Mouse (Mus musculus): ENCODE data around the gene Arhgap15. TPM values are rescaled to one million over a fixed set of nuclear protein-coding genes. Genes with fewer than 3 reads are reported as not detected.

Arhgap15 gene
- total RNA-seq, 2 experiments from 2014 or later = 7.6 to 10.2 TPM

GRCm38 (mm10) chr2:44309556-44309955 is 560.9 kb downstream of the Arhgap15 start:
- intact Hi-C loops (cut with DNase I) = loop anchor here (10.0 kb wide), 1 partner anchor 245 kb away; no protein-coding TSS in a partner anchor
- no peak for DNase-seq (ENCODE audit: low spot score in 2 of 2)

GRCm38 (mm10) chr2:44310095-44310748 is 561.6 kb downstream of the Arhgap15 start:
- intact Hi-C loops (cut with DNase I) = no loop called here
- no peak for DNase-seq (ENCODE audit: low spot score in 2 of 2)

GRCm38 (mm10) chr2:44311216-44311615 is 562.6 kb downstream of the Arhgap15 start:
- intact Hi-C loops (cut with DNase I) = no loop called here
- peak in 1 of 2 experiments; percentile 13 for DNase-seq (ENCODE audit: low spot score in 2 of 2)

- intact Hi-C loops (cut with DNase I) = no loop called here
- DNase-seq (ENCODE audit: low spot score in 2 of 2) = no peak
Measured at GRCm38 (mm10) chr2:44313573-44313972, 564.9 kb downstream of the Arhgap15 start.

GRCm38 (mm10) chr2:44318436-44318835 is 569.8 kb downstream of the Arhgap15 start:
- DNase-seq (ENCODE audit: low spot score in 2 of 2) = no peak
- intact Hi-C loops (cut with DNase I) = no loop called here

GRCm38 (mm10) chr2:44319479-44319878 is 570.9 kb downstream of the Arhgap15 start:
- intact Hi-C loops (cut with DNase I) = no loop called here
- no peak for DNase-seq (ENCODE audit: low spot score in 2 of 2)

- DNase-seq (ENCODE audit: low spot score in 2 of 2) = no peak
- intact Hi-C loops (cut with DNase I) = no loop called here
Measured at GRCm38 (mm10) chr2:44323813-44324212, 575.2 kb downstream of the Arhgap15 start.

- intact Hi-C loops (cut with DNase I) = no loop called here
Measured at GRCm38 (mm10) chr2:44333295-44333694, 584.7 kb downstream of the Arhgap15 start.

GRCm38 (mm10) chr2:44334006-44334405 is 585.4 kb downstream of the Arhgap15 start:
- intact Hi-C loops (cut with DNase I) = no loop called here

More at GRCm38 (mm10) chr2:44333295-44333694, 584.7 kb downstream of the Arhgap15 start:
- no peak for DNase-seq (ENCODE audit: low spot score in 2 of 2)

GRCm38 (mm10) chr2:44334517-44334916 is 585.9 kb downstream of the Arhgap15 start:
- DNase-seq (ENCODE audit: low spot score in 2 of 2) = no peak
- intact Hi-C loops (cut with DNase I) = no loop called here

More at GRCm38 (mm10) chr2:44334006-44334405, 585.4 kb downstream of the Arhgap15 start:
- no peak for DNase-seq (ENCODE audit: low spot score in 2 of 2)

- DNase-seq (ENCODE audit: low spot score in 2 of 2) = no peak
- intact Hi-C loops (cut with DNase I) = no loop called here
Measured at GRCm38 (mm10) chr2:44336720-44337354, 588.2 kb downstream of the Arhgap15 start.

- no peak for DNase-seq (ENCODE audit: low spot score in 2 of 2)
- intact Hi-C loops (cut with DNase I) = no loop called here
Measured at GRCm38 (mm10) chr2:44338467-44338866, 589.8 kb downstream of the Arhgap15 start.

- intact Hi-C loops (cut with DNase I) = no loop called here
- peak; percentile 43 to 59 for DNase-seq (ENCODE audit: low spot score in 2 of 2)
Measured at GRCm38 (mm10) chr2:44341091-44341571, 592.5 kb downstream of the Arhgap15 start.

GRCm38 (mm10) chr2:44344861-44345260 is 596.2 kb downstream of the Arhgap15 start:
- intact Hi-C loops (cut with DNase I) = no loop called here
- no peak for DNase-seq (ENCODE audit: low spot score in 2 of 2)

- DNase-seq (ENCODE audit: low spot score in 2 of 2) = no peak
Measured at GRCm38 (mm10) chr2:44345325-44345945, 596.8 kb downstream of the Arhgap15 start.

GRCm38 (mm10) chr2:44346184-44346583 is 597.6 kb downstream of the Arhgap15 start:
- no peak for DNase-seq (ENCODE audit: low spot score in 2 of 2)
- intact Hi-C loops (cut with DNase I) = no loop called here

More at GRCm38 (mm10) chr2:44345325-44345945, 596.8 kb downstream of the Arhgap15 start:
- intact Hi-C loops (cut with DNase I) = no loop called here

GRCm38 (mm10) chr2:44347781-44348180 is 599.2 kb downstream of the Arhgap15 start:
- no peak for DNase-seq (ENCODE audit: low spot score in 2 of 2)
- intact Hi-C loops (cut with DNase I) = no loop called here

GRCm38 (mm10) chr2:44349101-44349500 is 600.5 kb downstream of the Arhgap15 start:
- no peak for DNase-seq (ENCODE audit: low spot score in 2 of 2)
- intact Hi-C loops (cut with DNase I) = no loop called here

GRCm38 (mm10) chr2:44352885-44353284 is 604.3 kb downstream of the Arhgap15 start:
- no peak for DNase-seq (ENCODE audit: low spot score in 2 of 2)
- intact Hi-C loops (cut with DNase I) = no loop called here

- no peak for DNase-seq (ENCODE audit: low spot score in 2 of 2)
- intact Hi-C loops (cut with DNase I) = no loop called here
Measured at GRCm38 (mm10) chr2:44353594-44353993, 605.0 kb downstream of the Arhgap15 start.

All from left cerebral cortex, postnatal 14 days (tissue).